Mouse (Mus musculus) intestine, embryonic 16.5 days (tissue): ENCODE data around the gene Fbxl19. TPM values are rescaled to one million over a fixed set of nuclear protein-coding genes. Genes with fewer than 3 reads are reported as not detected.

ENCODE experiments used
- ATAC-seq: fragments of 200-750 bp; cut with Nextera tagmentation; 2 replicates; pipeline ENCODE4 v1.8.0; 2017; ENCODE audit warnings: moderate TSS enrichment, moderate library complexity
- H3K27ac ChIP-seq: fragments of 300-500 bp; sonication (generic); 2 replicates; pipeline ENCODE4 v1.5.1; 2014; ENCODE audit warnings: mild to moderate bottlenecking, low read length
- H3K27me3 ChIP-seq: fragments of 300-500 bp; sonication (generic); replicated peaks from 2 replicates; pipeline ENCODE4 v1.6.1; 2014; ENCODE audit warnings: low read length, control low read depth, mixed read lengths; ENCODE audit not compliant: control insufficient read depth, insufficient read depth
- H3K36me3 ChIP-seq: fragments of 300-500 bp; sonication (generic); 2 replicates; pipeline ENCODE4 v1.6.1; 2014; ENCODE audit warnings: low read length, control low read depth; ENCODE audit not compliant: control insufficient read depth, insufficient read depth
- H3K4me1 ChIP-seq: fragments of 300-500 bp; sonication (generic); 2 replicates; pipeline ENCODE4 v1.6.1; 2014; ENCODE audit warnings: low read length, control low read depth, mixed read lengths; ENCODE audit not compliant: control insufficient read depth, insufficient read depth
- H3K4me2 ChIP-seq: fragments of 300-500 bp; sonication (generic); 2 replicates; pipeline ENCODE4 v1.6.1; 2014; ENCODE audit warnings: low read depth, low read length, control low read depth
- H3K4me3 ChIP-seq: fragments of 300-500 bp; sonication (generic); 2 replicates; pipeline ENCODE4 v1.5.1; 2014; ENCODE audit warnings: mild to moderate bottlenecking, low read length
- H3K9ac ChIP-seq: fragments of 300-500 bp; sonication (generic); 2 replicates; pipeline ENCODE4 v1.6.1; 2014; ENCODE audit warnings: low read depth, low read length
- H3K9me3 ChIP-seq: fragments of 300-500 bp; sonication (generic); 2 replicates; pipeline ENCODE4 v1.6.1; 2016; ENCODE audit warnings: low read length, control low read depth; ENCODE audit not compliant: control insufficient read depth
- WGBS: fragments of 180-500 bp; shearing (Covaris S2); extraction: QIAGEN DNeasy Blood & Tissue Kit; methylation state at CpG from one replicate; pipeline ENCODE4 v1.1.7; 2014; 5-methylcytosine and 5-hydroxymethylcytosine counted together
- microRNA counts: library from miRNA; unstranded; fragments of <30 nt; microRNA quantifications from one replicate; lab custom pipeline; 2016
- microRNA-seq: library from miRNA; unstranded; fragments of <30 nt; microRNA quantifications from one replicate; pipeline ENCODE4, GENCODE M21; 2016
- polyA plus RNA-seq: library from polyadenylated mRNA; unstranded; fragments of >200 nt; fragmentation: Nextera tagmentation; extraction: Ambion mirVana; gene quantifications from 2 replicates; pipeline ENCODE4 v1.2.1, GENCODE M21; 2015

The Fbxl19 gene
- polyA plus RNA-seq, 1 experiment from 2014 or later, result 1.9 TPM

DNA sequence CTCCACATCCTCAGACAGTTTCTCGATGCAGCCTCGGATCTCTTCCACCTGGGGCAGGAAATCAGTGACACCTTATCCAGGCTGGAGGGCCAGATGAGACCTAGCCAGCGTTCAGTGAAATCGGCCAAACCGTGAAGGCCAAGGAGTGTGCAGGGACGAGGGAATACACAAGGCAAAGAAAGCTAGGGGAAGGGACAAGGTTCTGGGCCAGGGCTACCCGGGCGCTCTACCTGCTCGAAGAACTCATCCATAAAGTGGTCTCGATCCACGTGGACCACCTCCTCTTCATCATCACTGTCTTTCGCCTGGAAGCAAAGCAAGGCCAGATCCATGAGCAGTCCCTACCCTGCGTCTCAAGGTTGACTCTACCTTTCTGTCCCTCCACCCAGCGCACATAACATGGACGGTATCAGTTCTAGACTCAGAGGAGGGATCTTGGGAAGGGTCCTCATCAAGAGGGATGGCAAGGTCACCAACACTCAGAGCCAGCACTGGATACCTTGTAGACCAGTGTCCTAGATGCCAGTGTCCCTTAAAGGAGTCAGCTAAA, 70.8 kb downstream of the Fbxl19 start:
- Histone ChIP-seq H3K27me3 (no peaks in the 10 kb centered on the region), H3K9ac (no peak overlapping the region), H3K36me3 (no peaks in the 10 kb centered on the region), H3K4me2 (no peak overlapping the region), H3K9me3 (no peaks in the 10 kb centered on the region), H3K4me1 (no peaks in the 10 kb centered on the region), H3K27ac (no peak overlapping the region), H3K4me3 (no peak overlapping the region)
- ATAC-seq, result no peak
- WGBS, result 91% methylated on average over 15 of the region's 15 CpGs

DNA sequence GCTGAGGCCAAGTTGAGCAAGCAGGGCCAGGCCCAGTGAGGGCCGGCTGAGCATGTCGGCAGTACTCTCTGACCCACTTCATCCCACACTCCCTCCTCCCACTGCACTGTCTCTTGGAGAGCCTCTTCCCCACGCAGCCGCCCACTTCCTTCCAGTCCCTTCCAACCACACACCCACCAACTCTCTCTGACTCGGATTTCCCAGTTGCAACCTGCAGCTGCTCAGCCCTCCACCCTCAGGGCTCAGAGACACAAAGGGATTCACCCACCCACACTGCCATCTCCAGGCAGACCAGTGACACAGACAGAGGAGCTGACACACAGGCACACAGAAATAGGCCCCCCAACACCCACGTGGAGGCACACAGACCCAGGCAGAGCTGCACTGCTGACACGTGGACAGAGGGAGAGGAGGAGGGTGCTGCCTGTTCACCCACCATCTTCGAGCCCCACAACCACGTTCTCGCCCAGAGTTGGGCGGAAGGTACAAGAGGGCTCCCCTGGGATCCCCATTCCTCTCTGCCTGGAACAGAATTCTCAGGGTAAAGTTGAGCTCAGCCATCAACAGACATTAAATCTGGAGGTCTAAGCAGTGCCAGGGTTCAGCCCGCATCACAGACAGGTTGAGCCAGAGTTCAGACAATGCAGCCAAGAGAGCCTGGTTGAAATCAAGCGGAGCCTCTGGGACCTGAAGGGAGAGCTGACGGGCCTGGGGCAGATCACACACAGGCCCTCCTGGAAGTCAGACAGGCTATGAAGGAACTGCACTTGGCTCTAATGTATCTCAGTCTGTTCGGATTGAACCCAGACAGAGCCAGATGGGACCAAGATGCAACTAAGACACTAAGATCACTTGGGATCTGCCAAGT, 71.8 kb downstream of the Fbxl19 start:
- H3K4me2 ChIP-seq, result no peak overlapping the region
- no peaks in the 10 kb centered on the region for H3K27me3 ChIP-seq
- H3K27ac ChIP-seq, result peak overlapping the region; percentile 43
- 57% methylated on average over 15 of the region's 15 CpGs for WGBS
- H3K9me3 ChIP-seq, result no peaks in the 10 kb centered on the region
- H3K4me3 ChIP-seq, result no peak overlapping the region
- H3K9ac ChIP-seq, result peak overlapping the region; percentile 33; the same call in 1 of the 2 replicates
- H3K4me1 ChIP-seq, result no peaks in the 10 kb centered on the region
- peak; percentile 52 for ATAC-seq
- no peaks in the 10 kb centered on the region for H3K36me3 ChIP-seq

DNA sequence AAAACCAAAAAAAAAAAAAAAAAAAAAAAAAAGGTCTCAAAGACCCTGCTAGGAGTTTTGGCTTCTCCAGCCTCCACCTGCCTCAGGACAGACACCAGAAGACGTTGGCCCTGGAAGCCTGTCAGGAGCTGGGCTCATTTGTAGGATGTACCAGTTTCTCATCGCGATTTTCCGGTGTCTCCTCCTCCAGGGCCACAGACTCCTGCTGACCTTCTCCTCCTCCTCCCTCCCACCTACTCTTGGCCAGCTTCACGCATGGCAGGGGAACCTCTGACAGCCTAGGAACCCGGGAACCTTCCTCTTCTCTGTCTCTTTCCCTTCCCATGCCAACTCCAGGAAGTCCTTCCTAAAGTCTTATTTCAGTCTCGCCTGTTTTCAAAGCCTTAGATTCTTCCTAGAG, 72.7 kb downstream of the Fbxl19 start:
- Histone ChIP-seq H3K36me3 (no peaks in the 10 kb centered on the region), H3K4me2 (no peak overlapping the region), H3K9me3 (no peaks in the 10 kb centered on the region), H3K4me1 (no peaks in the 10 kb centered on the region), H3K27ac (no peak overlapping the region), H3K4me3 (no peak overlapping the region), H3K9ac (no peak overlapping the region), H3K27me3 (no peaks in the 10 kb centered on the region)
- WGBS, result 77% methylated on average over 7 of the region's 7 CpGs
- ATAC-seq, result no peak

DNA sequence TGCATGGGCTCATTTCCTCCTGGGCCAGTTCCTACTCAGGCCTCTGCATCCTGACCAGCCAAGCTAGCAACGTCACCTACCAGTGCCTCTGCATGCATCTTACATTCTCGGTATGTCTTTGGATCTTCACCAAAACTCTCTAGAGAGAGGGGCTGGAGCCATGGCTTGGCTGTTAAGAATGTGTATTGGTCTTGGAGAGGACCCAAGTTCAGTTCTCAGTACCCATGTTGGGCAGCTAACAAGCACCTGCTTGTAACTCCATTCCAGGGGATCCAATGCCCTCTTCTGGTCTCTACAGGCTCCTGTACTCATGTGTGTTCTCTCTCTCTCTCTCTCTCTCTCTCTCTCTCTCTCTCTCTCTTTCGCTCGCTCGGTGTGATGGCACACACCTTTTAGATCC, 73.4 kb downstream of the Fbxl19 start:
- Histone ChIP-seq H3K4me3 (no peak overlapping the region), H3K9ac (no peak overlapping the region), H3K36me3 (no peaks in the 10 kb centered on the region), H3K9me3 (no peaks in the 10 kb centered on the region), H3K4me1 (no peaks in the 10 kb centered on the region), H3K4me2 (no peak overlapping the region), H3K27me3 (no peaks in the 10 kb centered on the region), H3K27ac (no peak overlapping the region)
- WGBS, result 87% methylated on average over 5 of the region's 5 CpGs
- ATAC-seq, result no peak

MicroRNAs within 50 kb of the gene (microRNA counts, 519-probe panel; counts per million panel counts)
- 1,725 counts per million, percentile 25 among the panel's probes with 10 or more counts for microRNA mmu-miR-762 (lab: Ali Mortazavi, UCI)

Small RNA genes within 50 kb of the gene (microRNA-seq; reads per million reads assigned to microRNA genes)
- not detected for gene Mir762

Other genes with a start within 250 kb of the Fbxl19 start
- 18.4 and 18.6 TPM in 2 replicates for gene Srcap, start 232.6 kb upstream of the Fbxl19 start, polyA plus RNA-seq
- gene Gm42715, start 225.0 kb upstream of the Fbxl19 start, polyA plus RNA-seq, result 10.8 and 11.3 TPM in 2 replicates
- gene Tmem265, start 183.2 kb upstream of the Fbxl19 start, polyA plus RNA-seq, result 5.1 and 7.7 TPM in 2 replicates
- gene Phkg2, start 171.2 kb upstream of the Fbxl19 start, polyA plus RNA-seq, result 35.7 and 37.7 TPM in 2 replicates
- gene Ccdc189, start 155.9 kb upstream of the Fbxl19 start, polyA plus RNA-seq, result 4.8 and 5.2 TPM in 2 replicates
- gene Rnf40, start 155.8 kb upstream of the Fbxl19 start, polyA plus RNA-seq, result 34.3 and 35.2 TPM in 2 replicates
- gene Zfp629, start 128.7 kb upstream of the Fbxl19 start, polyA plus RNA-seq, result 7.9 and 8.5 TPM in 2 replicates
- gene Bcl7c, start 35.6 kb upstream of the Fbxl19 start, polyA plus RNA-seq, result 24.9 and 34.5 TPM in 2 replicates
- 5.2 and 6.5 TPM in 2 replicates for gene Ctf1, start 31.8 kb upstream of the Fbxl19 start, polyA plus RNA-seq
- gene Ctf2, start 12.4 kb upstream of the Fbxl19 start, polyA plus RNA-seq, result 0.07 and 0.12 TPM in 2 replicates
- gene Orai3, start 25.3 kb downstream of the Fbxl19 start, polyA plus RNA-seq, result 24.6 and 24.9 TPM in 2 replicates
- 6.2 and 11.4 TPM in 2 replicates for gene Setd1a, start 32.1 kb downstream of the Fbxl19 start, polyA plus RNA-seq
- gene Gm49388, start 41.1 kb downstream of the Fbxl19 start, polyA plus RNA-seq, result not detected in 2 replicates
- 37.6 and 38.4 TPM in 2 replicates for gene Hsd3b7, start 56.1 kb downstream of the Fbxl19 start, polyA plus RNA-seq
- 44.7 and 47.5 TPM in 2 replicates for gene Stx4a, start 79.8 kb downstream of the Fbxl19 start, polyA plus RNA-seq
- 1.7 and 2.0 TPM in 2 replicates for gene Stx1b, start 80.0 kb downstream of the Fbxl19 start, polyA plus RNA-seq
- 7.2 and 8.9 TPM in 2 replicates for gene Zfp646, start 131.7 kb downstream of the Fbxl19 start, polyA plus RNA-seq
- 11.6 and 14.6 TPM in 2 replicates for gene Zfp668, start 132.3 kb downstream of the Fbxl19 start, polyA plus RNA-seq
- gene Prss53, start 146.4 kb downstream of the Fbxl19 start, polyA plus RNA-seq, result 2.6 and 4.0 TPM in 2 replicates
- not detected in 2 replicates for gene Gm21974, start 150.9 kb downstream of the Fbxl19 start, polyA plus RNA-seq
- 260 and 261 TPM in 2 replicates for gene Vkorc1, start 151.1 kb downstream of the Fbxl19 start, polyA plus RNA-seq
- gene Bckdk, start 159.5 kb downstream of the Fbxl19 start, polyA plus RNA-seq, result 184 and 198 TPM in 2 replicates
- 27.3 and 29.2 TPM in 2 replicates for gene Kat8, start 168.0 kb downstream of the Fbxl19 start, polyA plus RNA-seq
- gene Prss8, start 185.6 kb downstream of the Fbxl19 start, polyA plus RNA-seq, result 82.2 and 90.8 TPM in 2 replicates
- gene Prss36, start 202.2 kb downstream of the Fbxl19 start, polyA plus RNA-seq, result 9.6 and 10.3 TPM in 2 replicates
- gene Fus, start 222.9 kb downstream of the Fbxl19 start, polyA plus RNA-seq, result 204 and 215 TPM in 2 replicates
- gene Pycard, start 249.3 kb downstream of the Fbxl19 start, polyA plus RNA-seq, result 623 and 626 TPM in 2 replicates